Comparison of ENCODE assay signal across 21 mouse cellular contexts in the genomic region with DNA sequence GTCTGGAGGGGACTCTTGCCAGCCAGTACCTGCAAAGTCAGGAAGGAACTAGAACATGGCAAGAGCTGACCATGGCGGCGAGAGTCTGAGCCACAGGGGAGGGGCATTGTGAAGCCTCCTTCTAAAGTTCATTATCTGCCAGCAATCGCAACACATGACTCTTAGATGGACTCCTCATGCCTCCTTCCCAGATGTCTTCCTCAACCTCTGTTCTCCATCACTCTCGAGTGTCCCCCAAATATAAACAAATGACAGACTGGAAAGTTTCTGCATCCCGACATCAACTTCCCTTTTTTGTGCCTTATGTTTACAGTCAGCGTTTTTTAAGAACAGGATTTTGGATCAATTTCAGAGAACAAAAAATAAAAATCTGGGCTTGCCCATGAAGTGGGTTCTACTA.
A peak's percentile ranks its signal among the peaks of the same experiment; 100 is the strongest.
DNase-seq lines count a peak whose midpoint lies in the region; ATAC-seq and TF ChIP-seq lines count a peak whose summit lies in the region.
"Had no signal": no experiment of that assay in that cellular context is flagged by ENCODE, and none has a peak within 500 bp of the region (broad histone marks: within the 10 kb centered on the region; RNA-seq: fewer than 3 reads in every experiment).

No protein-coding gene starts in this region.

- no peak overlapping the region for H3K4me2 ChIP-seq in lung, embryonic 15.5 days
- no peak overlapping the region for H3K4me2 ChIP-seq in intestine, embryonic 16.5 days (ENCODE audit: low read depth, low read length)
- H3K4me2 ChIP-seq: forebrain, embryonic 13.5 days; hindbrain, embryonic 12.5 days had no signal

- H3K4me1 ChIP-seq in lung, embryonic 15.5 days: peaks cover 6% of the 10 kb centered on the region; the same call in 1 of the 2 replicates
- no peaks in the 10 kb centered on the region for H3K4me1 ChIP-seq in lung, adult 2 months (ENCODE audit: control insufficient read depth, insufficient read depth, low read length)
- H3K4me1 ChIP-seq in intestine, embryonic 16.5 days (ENCODE audit: control insufficient read depth, insufficient read depth, low read length): 0 out of 2 replicates have a peak, but pooled peaks cover 2% of the 10 kb centered on the region
- H3K4me1 ChIP-seq: embryonic facial prominence, embryonic 10.5 days; forebrain, embryonic 13.5 days; hindbrain, embryonic 12.5 days had no signal

- no peaks in the 10 kb centered on the region for H3K27me3 ChIP-seq in lung, embryonic 15.5 days
- H3K27me3 ChIP-seq in intestine, embryonic 16.5 days (replicated peaks; ENCODE audit: control insufficient read depth, insufficient read depth, low read length): no peaks in the 10 kb centered on the region
- H3K27me3 ChIP-seq: forebrain, embryonic 13.5 days; hindbrain, embryonic 12.5 days had no signal

- H3K9me3 ChIP-seq in lung, embryonic 15.5 days: no peaks in the 10 kb centered on the region
- H3K9me3 ChIP-seq in intestine, embryonic 16.5 days (ENCODE audit: control insufficient read depth, low read length): no peaks in the 10 kb centered on the region
- H3K9me3 ChIP-seq: embryonic facial prominence, embryonic 10.5 days; forebrain, embryonic 13.5 days; heart, embryonic 10.5 days; hindbrain, embryonic 12.5 days had no signal

- no peak for TF ChIP-seq POLR2A in lung, adult 2 months (IDR thresholded peaks at IDR 0.05; ENCODE audit: borderline replicate concordance, extremely low read depth, low read depth, low read length)

- peak; percentile 41; the same call in 1 of the 2 replicates for ATAC-seq in lung, embryonic 15.5 days (ENCODE audit: borderline replicate concordance, extremely low read depth, low FRiP score, low TSS enrichment)
- peak; percentile 27; the same call in 1 of the 2 replicates for ATAC-seq in intestine, embryonic 16.5 days
- ATAC-seq in megakaryocyte progenitor cell, adult 5-6 weeks (replicated peaks; ENCODE audit: poor library complexity): 0 out of 2 replicates have a peak, but pooled peaks have one; percentile 10
- ATAC-seq: forebrain, embryonic 13.5 days had no signal

- no peak overlapping the region for H3K9ac ChIP-seq in lung, embryonic 15.5 days
- H3K9ac ChIP-seq in intestine, embryonic 16.5 days (ENCODE audit: low read depth, low read length): no peak overlapping the region
- H3K9ac ChIP-seq: forebrain, embryonic 13.5 days; hindbrain, embryonic 12.5 days had no signal

- peaks cover 97% of the 10 kb centered on the region for H3K36me3 ChIP-seq in lung, embryonic 15.5 days
- peaks cover 20% of the 10 kb centered on the region for H3K36me3 ChIP-seq in intestine, embryonic 16.5 days (ENCODE audit: control insufficient read depth, insufficient read depth, low read length)

- DNase-seq in lung, adult 2 months: no peak
- DNase-seq in lung, postnatal 10 days: peak; percentile 44
- DNase-seq in layer of hippocampus, adult 11-12 months (ENCODE audit: low spot score): no peak
- DNase-seq in heart, adult 8-10 months (ENCODE audit: low spot score): no peak
- DNase-seq: adrenal gland, adult 2 months; adrenal gland, postnatal 25 days; cerebellum, adult 18-20 months; cerebellum, adult 9-11 months; cerebellum, postnatal 36 days; gastrocnemius, adult 2 months; gastrocnemius, postnatal 25 days; heart, adult 11 months; heart, postnatal 10 days; heart, postnatal 4 days had no signal

- H3K4me3 ChIP-seq in lung, embryonic 15.5 days: no peak overlapping the region
- no peak overlapping the region for H3K4me3 ChIP-seq in lung, adult 2 months (replicated peaks; ENCODE audit: extremely low read depth, low read depth, low read length)
- H3K4me3 ChIP-seq in intestine, embryonic 16.5 days (ENCODE audit: low read length): no peak overlapping the region
- H3K4me3 ChIP-seq: embryonic facial prominence, embryonic 10.5 days; forebrain, embryonic 13.5 days; gastrocnemius, adult 2 months; heart, embryonic 10.5 days; hindbrain, embryonic 12.5 days had no signal

- peak overlapping the region; percentile 20; the same call in 1 of the 2 replicates for H3K27ac ChIP-seq in lung, embryonic 15.5 days
- H3K27ac ChIP-seq in intestine, embryonic 16.5 days (ENCODE audit: low read length): no peak overlapping the region
- H3K27ac ChIP-seq: embryonic facial prominence, embryonic 10.5 days; forebrain, embryonic 13.5 days; gastrocnemius, adult 2 months; heart, embryonic 10.5 days; hindbrain, embryonic 12.5 days had no signal

- TF ChIP-seq CTCF in lung, adult 2 months (IDR thresholded peaks at IDR 0.05; ENCODE audit: insufficient read depth, low read length): no peak

- WGBS in lung, embryonic 15.5 days: 42% methylated on average over 6 of the region's 6 CpGs
- 28% methylated on average over 6 of the region's 6 CpGs for WGBS in lung, adult 2 months
- WGBS in intestine, embryonic 16.5 days: 50% methylated on average over 6 of the region's 6 CpGs
